Mouse (Mus musculus): ENCODE measurements around the gene Gabrg3.

Gene Gabrg3

DNA sequence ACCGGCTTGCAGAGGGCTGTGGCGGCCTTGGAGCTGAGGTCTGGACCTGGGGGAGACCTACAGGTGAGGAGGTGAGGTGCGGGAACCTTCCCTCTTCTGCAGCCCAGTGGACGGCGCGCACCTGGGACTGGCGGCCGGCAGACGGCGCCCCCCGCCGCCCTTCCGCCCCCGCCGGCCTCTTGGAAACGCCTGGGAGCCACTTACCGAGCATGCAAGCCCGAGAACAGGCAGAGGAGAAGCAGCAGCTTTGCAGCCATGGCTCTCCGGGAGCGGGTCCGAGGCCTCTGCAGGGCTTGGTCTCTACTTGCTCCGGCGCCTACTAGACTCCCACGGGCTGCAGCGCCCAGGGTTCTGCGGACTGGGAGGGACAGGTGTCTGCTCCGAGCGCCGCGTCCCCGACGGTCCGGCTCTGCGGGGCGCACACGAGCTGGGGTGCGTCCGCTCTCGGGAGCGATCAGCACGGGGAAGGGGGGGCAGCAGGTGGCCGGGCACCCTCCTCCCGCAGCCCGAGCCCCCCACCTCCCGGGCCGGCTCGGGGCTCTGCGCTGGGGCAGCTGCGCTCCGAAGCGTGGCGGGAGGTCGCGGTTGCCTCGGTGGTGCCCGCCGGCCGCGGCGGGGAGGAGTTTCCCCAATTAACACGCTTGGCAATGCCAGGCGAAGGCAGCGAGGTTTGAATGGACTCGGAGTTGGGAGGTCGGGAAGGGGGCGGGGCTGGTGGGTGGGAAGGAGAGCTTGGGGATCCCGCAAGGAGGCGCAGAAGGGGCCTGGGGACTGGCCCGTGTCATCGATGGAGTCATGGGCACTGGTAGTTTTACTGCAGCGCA lies at the start of gene Gabrg3:
TSS of gene Gabrg3 (minus strand) at position 672 of the 824 bp plus-strand sequence.
- no peak for DNase-seq (ENCODE audit: low spot score)

GRCm38 (mm10) chr7:57422675-57423074 lies 35.7 kb upstream of the Gabrg3 start:
- DNase-seq (ENCODE audit: low spot score) = no peak

- no peak for DNase-seq (ENCODE audit: low spot score)
Observed at GRCm38 (mm10) chr7:57421044-57421443, 34.1 kb upstream of the Gabrg3 start.

DNA sequence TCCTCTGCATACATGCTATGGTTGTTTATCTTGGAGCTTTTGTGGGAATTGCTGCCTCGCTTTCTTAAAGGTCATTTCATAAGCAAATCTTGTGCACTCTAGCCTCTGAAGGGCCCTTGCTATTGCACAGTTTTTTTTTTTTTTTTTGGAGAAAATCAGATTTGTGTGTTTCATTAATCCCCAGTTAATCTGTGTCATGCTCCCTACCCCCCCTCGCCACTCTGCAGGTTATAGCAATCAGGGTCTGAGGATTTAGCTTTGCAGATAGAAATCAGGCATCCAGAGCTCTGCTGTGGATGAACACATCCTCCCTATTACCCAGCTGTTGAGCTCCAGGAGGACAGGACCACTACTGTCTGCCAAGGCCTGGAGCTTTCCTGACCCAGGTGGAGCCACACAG lies 32.4 kb upstream of the Gabrg3 start, which contains the start of gene Gabrb3:
TSS of gene Gabrb3 (plus strand) at position 301 of the 400 bp plus-strand sequence.
- DNase-seq (ENCODE audit: low spot score) = no peak

- DNase-seq (ENCODE audit: low spot score) = no peak
Observed at GRCm38 (mm10) chr7:57412896-57413295, 25.9 kb upstream of the Gabrg3 start.

DNA sequence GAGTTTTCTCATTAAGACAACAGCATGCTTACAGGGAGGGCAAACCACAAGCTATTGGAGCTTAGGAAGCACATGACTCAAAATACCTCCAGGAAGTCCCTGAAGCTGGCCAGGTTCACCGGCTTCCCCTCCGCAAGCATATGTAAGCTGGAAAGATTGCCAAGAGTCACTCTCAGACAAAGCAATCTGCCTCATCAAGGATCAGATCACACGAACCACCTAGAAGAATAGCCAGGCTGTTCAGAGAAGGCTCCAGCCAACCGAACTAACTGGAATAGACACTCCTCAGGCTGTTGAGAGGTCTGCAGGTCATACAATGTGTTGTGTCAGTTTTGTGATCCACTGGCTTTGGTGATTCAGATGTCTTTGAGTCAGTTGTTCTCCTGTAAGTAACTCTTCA lies 24.2 kb upstream of the Gabrg3 start:
- no peak for DNase-seq (ENCODE audit: low spot score)

DNA sequence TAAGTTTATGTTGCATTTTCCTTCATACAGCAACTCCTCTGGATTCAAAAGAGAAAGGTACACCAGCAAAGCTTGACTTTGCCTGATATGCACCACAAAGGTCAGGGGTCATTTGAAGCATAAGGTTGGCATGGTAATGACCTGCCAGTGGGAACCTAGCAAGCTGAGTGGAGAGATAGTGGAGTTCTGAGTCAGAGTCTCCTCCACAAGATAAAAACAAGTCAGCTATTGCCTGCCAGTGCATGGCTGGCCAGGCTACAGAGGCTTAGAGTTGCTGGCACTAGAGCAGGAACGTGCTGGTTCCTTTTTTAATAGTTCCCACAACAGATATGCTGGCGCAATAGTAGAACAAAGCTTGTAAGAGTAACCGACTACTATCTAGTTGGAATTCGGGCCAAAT lies 6.6 kb upstream of the Gabrg3 start:
- DNase-seq (ENCODE audit: low spot score) = no peak

DNA sequence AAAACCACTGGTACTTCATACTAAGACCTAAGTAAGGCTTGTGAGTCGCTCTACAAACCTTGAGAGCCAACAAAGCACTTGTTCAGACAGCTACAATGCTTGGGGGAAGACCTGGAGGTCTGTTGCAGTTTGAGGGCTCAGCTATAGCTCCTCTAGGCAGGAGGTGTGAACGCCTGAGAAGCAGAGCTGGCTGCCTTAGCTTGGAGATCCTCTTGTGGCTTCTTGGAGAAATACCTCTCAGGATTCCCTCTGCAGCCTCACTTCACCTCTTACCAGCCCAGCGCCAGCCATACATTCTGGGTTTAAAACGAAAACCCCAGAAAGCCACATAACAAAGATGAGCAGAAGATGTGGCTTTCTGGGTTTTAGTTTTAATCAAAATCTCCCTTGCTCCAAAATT lies 3.1 kb upstream of the Gabrg3 start:
- DNase-seq (ENCODE audit: low spot score) = no peak

GRCm38 (mm10) chr7:57387341-57387654 lies 310 bp upstream of the Gabrg3 start:
- DNase-seq (ENCODE audit: low spot score) = no peak

GRCm38 (mm10) chr7:57384112-57384511 lies 2.9 kb downstream of the Gabrg3 start:
- DNase-seq (ENCODE audit: low spot score) = no peak

- DNase-seq (ENCODE audit: low spot score) = no peak
Observed at GRCm38 (mm10) chr7:57366013-57366390, 21.0 kb downstream of the Gabrg3 start.

- DNase-seq (ENCODE audit: low spot score) = no peak
Observed at GRCm38 (mm10) chr7:57365134-57366012, 21.6 kb downstream of the Gabrg3 start.

GRCm38 (mm10) chr7:57363812-57364211 lies 23.2 kb downstream of the Gabrg3 start:
- no peak for DNase-seq (ENCODE audit: low spot score)

DNA sequence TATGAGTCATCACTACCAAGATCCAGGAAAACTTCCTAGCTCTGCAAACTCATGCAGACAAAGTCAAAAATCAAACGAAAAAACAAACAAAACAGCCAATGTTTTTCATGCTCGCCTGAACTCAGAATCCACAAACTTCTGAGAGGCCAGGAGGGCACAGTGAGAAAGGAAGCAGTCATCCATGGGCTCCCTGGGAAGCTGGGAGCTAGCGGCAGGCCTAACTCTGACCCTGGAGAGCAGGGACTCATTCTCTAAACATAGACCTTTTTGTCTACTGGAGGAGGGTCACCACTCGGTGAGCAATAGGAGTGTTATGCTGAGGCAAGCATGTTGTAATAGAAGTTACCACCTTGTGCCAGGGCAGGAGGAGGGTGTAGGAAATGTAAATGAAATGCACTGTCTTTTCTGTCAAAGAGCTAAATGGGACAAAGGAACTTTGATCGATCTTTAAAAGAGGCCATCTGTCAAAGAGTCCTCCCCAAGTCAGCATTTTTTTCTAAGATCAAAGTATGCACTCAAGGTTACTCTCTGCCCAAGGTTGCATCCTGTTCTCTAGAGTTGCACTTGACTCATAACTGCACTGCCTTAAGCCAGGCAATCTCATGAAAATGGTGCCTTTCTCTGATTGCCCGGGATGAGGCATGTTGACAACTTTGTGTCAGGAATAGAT lies 29.0 kb downstream of the Gabrg3 start:
- no peak for DNase-seq (ENCODE audit: low spot score)

GRCm38 (mm10) chr7:57356565-57357301 lies 30.3 kb downstream of the Gabrg3 start:
- no peak for DNase-seq (ENCODE audit: low spot score)

DNA sequence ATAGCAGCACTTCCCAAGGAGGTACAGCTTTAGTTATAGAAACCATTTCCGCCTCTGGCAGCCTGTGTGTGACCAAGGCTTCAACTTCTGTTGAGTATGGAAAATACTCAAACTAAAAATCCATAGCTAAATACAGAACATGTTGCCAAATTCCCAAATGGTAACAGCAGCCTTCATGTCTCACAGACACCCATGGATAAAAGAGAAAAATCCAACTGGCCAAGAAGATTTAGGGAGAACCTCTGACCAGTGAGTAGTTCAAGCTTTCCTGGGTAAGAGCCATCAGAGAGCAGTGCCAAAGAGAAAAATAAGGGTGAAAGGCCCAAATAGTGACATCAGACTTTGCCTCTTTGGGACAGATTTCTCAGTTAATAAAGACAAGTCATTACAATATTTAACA lies 38.2 kb downstream of the Gabrg3 start:
- no peak for DNase-seq (ENCODE audit: low spot score)

DNA sequence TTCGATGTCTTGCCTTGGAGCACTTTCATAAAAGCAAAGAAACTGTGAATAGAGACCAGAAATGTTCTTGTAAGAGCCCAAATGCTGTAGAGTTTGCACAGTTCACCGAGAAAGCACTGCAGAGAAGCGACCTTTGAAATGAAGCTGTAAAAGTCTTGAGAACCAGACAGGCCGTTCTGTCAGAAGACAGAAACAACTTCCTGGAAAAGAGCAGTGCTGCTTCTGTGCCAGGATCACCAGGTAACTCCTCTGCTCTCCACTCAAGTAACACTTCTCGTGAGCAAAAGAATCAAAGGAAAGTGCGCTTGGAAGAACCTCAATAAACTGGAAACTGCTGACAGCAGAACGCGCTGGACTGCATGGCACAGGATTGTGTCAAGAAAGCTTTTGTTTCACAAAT lies 45.1 kb downstream of the Gabrg3 start:
- no peak for DNase-seq (ENCODE audit: low spot score)

- no peak for DNase-seq (ENCODE audit: low spot score)
Observed at GRCm38 (mm10) chr7:57331211-57331610, 55.8 kb downstream of the Gabrg3 start.

DNA sequence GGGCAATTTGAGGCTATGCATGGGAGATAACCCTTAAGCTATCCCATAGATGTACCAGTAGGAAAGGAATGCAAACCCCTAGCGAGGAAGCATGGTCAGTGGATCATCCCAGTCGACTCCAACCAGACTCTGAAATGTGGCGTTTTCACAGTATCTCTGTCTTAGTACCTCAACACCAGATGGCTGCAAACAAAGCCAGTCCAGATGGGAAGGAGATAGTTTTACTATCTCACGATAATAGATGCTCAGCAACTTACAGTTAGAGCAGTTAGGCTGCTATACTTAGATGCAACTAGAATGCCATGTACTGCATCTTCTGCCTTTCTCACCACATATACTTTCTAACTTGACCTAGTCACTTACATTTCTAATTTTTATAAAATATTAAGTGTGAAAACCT lies 56.7 kb downstream of the Gabrg3 start:
- no peak for DNase-seq (ENCODE audit: low spot score)

- DNase-seq (ENCODE audit: low spot score) = no peak
Observed at GRCm38 (mm10) chr7:57324473-57324872, 62.5 kb downstream of the Gabrg3 start.

DNA sequence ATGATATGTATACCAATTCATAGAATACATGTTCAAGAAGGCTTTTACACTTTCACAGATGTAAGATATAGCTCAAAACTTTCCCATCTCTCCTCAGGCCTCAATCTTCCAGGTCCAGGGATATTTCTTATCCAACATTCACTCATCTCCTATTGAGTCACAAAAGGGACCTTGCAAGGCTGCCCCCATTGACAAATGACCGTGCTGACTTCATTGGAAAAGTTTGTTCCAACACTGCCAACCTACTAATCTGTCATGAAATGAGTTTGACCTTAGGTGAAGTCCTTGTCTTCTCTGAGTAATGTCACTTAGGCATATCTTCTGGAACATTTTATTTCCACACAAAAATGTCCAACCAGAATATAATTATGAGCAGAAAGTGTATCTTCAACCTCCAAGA lies 64.9 kb downstream of the Gabrg3 start:
- no peak for DNase-seq (ENCODE audit: low spot score)

DNA sequence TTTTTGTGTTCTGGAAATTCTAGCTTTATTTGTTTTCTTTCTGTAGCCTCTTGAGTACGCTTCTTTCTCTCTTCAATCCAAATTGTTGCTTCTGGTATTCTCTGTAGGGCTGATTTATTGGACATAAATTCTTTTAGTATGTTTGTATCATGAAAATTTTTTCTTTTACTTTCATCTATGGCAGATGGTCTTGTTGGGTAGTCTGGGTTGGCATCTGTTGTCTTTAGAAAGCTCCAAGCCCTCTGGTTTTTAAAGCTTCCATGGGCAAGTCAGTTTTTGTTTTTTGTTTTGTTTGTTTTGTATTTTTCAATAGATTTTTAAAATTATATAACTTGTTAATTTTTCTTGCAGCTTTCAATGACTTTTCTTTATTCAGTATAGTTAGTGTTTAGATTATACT lies 72.0 kb downstream of the Gabrg3 start:
- DNase-seq (ENCODE audit: low spot score) = no peak
